Mouse (Mus musculus): ENCODE measurements around the gene Srgap3.

Gene Srgap3

DNA sequence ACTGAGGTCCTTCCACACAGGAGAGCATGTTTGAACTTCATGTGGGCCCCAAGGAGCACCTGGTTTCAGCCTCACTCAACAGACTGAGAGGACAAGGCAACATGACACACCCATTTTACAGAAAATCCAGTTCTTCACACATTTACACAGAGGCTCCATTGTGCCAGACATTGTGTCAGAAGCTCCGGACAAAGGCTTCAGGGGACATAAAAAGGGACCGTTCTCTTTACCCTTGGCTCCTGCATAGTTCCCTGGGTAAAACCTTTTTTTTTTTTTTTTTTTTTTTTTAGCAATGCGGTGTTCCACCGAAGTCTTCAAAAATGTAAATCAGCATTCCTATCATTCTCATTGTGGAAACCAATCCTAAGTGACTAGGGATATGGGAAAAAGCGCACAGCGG, 131.5 kb downstream of the Srgap3 start:
- no peak for DNase-seq (ENCODE audit: low spot score in 2 of 2)

DNA sequence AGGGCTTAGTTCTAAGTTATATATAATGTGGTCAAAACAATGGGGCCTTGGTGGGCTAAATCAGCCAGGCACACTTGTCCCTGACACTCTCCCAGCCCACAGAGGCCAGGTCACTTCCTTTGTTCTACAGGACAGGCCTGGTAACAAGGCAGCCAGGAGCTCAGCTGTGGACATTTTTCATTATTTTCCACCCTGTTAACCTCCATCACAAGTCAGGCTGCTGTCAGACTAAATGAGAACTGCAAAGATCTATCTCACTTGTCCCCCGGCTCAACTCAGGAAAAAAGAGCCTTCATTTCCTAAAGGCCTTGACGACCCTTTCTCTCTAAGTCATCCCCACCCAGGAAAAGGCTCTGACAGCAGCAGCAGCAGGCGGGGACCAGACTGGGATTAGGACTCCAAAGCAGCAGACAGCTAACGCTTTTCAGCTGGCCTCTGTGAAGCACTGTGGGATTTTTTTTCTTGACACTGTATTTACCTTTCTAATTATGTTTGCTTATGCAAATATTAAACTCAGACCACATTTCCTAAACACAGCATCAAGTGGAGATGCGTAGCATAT, 132.5 kb downstream of the Srgap3 start:
- DNase-seq (ENCODE audit: low spot score in 2 of 2), result no peak

DNA sequence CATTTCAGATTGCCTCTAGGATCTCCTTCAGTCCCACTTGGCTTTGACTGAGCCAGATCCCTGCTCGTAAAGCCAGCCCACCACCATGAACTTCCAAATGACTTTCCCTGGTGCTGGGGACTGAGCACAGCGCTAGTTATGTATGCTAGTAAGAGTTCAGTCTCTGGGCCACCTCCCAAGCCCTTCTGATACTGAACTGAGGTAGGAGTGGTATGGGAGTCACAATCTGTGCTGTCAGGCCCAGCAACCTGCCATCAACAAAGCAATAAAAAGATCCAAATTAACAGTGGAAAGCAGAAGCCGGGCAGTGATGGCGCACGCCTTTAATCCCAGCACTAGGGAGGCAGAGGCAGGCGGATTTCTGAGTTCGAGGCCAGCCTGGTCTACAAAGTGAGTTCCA, 134.2 kb downstream of the Srgap3 start:
- DNase-seq (ENCODE audit: low spot score in 2 of 2), result peak in 1 of 2 experiments; percentile 15

DNA sequence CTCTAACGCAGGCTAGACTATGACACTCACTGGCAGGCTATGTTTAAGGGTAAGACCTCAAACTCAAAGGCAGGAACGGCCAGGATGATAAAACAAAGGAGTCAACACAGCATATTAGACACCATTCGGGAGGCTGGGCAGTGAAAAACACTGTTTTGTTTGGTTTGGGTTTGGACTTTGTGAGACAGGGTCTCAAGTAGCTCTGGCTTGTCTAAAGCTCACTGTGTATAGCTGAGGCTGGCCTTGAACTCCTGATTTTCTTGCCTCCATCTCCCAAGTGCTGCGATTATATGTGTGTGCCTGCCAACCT, 136.6 kb downstream of the Srgap3 start:
- DNase-seq (ENCODE audit: low spot score in 2 of 2), result no peak

DNA sequence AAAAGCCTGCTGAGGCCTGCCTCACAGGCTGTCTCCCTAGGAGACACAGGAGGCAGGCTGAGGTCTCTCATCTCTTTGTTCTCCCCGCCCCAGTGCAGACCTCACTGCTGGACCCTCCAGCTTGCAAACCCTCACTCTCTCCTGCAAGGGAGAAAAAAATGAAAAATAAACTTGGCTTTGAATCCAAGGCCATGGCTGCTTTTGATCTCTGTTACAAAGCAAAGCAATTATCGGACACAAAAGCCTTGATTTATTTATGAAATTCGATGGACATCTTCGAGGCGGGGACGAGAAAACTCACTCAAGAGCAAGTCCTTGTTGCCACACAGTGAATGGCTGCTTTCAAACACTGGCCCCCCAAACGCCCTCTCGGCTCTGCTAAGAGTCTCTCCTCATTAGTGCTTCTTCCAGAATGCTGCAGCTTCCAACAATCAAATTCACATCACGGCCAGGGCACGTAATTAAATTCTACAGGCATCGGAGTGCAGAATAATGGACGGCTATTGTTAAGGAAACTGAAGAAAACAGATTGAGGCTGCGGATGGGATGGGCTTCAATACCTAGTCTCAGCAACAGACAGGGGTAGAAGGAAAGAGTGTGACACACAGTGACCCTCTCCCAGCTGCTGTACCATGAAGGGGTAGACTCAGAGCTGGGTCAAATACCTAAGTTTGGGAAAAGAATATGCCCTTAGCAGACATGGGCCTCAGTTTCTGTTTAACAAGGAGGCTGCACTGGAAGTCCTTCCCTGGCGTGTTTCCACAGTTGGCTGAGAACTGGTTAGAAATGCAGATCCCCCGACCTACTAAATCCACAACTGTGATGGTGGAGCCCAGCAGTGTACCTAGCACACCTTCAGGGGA, 137.2 kb downstream of the Srgap3 start:
- DNase-seq (ENCODE audit: low spot score in 2 of 2), result peak; percentile 72 to 85

DNA sequence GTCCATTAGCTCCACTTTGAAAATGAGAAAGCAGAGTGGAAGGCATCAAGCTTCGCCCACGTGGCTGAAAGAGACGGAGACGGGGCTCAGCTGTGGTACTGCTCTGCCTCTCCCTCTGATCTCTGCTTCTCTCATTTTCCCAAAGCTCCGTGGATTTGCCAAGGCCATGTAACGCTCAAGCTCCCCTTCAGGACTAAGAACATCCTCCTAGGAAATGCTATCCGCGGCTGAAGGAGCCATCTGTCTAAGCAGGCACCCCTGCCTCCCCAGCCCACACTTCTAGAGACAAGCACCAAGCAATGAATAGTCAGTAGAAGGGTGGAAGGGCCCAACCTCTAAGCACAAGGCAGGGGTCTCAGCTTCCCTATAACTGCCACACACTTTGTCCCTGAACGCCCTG, 138.3 kb downstream of the Srgap3 start:
- no peak for DNase-seq (ENCODE audit: low spot score in 2 of 2)

DNA sequence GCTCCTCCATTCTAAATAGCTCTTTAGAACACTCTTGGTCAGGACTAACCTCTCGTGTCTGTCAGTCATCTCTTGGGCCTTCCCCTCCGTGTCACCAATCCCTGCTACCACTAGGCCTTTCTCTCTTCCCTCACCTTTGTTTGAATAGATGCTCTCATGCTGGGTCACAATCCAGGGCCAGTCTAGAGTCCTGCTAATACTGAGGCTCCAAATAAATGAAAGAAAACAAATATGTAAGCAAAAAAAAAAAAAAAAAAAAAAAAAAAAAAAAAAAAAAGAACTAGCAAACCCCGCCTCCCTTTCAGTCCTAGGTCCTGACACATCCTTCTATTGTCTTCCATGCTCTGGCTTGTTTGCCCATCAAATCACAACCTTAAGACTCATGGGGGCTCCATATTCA, 145.1 kb downstream of the Srgap3 start:
- DNase-seq (ENCODE audit: low spot score in 2 of 2), result no peak

DNA sequence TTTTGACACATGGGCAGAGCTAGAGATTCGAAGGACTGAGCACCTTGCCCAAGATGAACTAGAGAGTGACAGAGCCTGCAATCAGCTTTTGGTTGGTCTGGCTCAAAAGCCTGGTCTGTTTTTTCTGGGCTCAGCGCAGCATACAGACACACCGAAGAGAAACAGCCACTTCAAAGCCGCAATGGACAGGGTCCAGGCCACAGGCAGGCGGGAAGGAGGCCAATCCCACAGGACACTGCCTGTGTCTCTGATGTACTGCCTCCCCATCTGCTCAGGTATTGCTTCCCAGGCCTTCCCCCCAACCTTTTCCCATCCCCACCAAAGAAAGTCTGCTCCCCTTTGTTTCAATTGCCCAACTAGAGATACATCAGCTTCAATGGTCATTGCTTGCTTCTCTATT, 148.7 kb downstream of the Srgap3 start:
- DNase-seq (ENCODE audit: low spot score in 2 of 2), result no peak

DNA sequence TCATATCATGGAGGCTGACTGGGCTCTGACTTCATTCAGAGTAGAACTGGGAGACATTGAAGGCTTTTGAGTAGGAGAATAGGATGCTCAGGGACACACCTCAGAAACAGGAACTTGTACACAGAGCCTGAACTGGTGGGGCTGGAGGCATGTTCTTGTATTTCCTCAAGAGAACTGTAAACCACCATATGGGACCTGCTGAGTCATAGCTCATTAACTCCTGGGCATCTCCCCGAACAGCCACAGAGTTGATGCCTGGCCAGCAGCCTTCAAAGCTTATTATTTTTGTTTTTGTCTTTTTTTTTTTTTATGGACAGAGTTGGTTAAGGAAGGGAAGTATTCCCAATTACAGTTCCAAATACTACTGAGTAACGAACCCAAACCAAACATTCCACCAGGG, 150.5 kb downstream of the Srgap3 start:
- DNase-seq (ENCODE audit: low spot score in 2 of 2), result no peak

DNA sequence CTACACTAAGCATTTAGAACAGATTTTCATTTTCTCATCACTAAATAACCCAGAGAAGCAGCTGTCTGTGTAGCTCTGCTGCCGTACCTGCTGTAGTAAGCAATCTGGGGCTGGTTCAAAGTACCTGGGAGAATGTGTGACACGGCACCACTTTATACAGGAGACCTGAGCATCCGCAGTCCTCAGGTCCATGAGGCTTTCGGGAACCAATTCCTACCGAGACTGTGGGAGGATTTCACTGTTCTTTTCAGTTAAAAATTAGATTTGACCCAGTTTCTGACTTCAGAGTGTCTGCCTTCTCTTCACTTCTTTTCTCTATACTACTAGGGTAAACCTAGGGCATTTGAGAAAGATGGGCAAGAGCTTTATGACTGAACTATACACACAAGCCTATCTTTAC, 153.2 kb downstream of the Srgap3 start:
- no peak for DNase-seq (ENCODE audit: low spot score in 2 of 2)

DNA sequence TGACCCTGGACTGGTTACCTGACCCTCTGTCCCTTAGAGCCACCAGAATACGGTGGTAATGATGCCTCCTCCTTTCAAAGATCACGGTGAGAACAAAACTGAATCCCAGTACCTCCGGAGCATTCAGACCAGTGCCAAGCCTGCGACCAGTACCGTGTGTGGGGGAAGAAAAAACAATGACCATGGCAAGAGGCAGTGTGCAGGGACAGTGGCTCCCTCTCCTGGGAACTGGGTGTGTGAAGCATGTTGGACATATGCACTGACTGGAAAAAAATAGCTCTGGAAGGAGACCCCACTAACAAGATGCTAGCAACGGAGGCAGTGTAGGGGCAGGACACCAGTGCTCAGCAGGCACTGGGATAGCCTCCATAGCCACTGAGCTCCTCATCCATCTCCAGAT, 157.2 kb downstream of the Srgap3 start:
- DNase-seq (ENCODE audit: low spot score in 2 of 2), result no peak

DNA sequence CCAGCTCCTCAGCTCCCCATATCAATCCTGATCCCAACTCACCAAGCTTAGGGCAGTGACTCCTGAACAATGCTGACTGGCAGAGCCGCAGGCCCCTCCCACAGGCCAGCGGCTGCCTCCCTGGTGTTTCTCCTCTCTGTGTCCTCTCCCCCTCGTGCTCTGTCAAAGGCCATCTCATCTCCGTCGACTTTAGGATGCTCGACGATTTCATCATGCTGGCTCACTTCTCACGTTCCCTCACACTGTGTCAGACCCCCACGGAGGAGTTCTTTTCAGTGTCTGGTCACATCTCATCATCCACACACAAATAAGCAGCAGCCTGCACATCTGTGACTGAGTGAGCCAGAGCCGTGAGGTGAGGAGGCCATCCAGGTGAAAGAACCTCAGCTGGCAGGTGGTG, 158.4 kb downstream of the Srgap3 start:
- DNase-seq (ENCODE audit: low spot score in 2 of 2), result no peak

DNA sequence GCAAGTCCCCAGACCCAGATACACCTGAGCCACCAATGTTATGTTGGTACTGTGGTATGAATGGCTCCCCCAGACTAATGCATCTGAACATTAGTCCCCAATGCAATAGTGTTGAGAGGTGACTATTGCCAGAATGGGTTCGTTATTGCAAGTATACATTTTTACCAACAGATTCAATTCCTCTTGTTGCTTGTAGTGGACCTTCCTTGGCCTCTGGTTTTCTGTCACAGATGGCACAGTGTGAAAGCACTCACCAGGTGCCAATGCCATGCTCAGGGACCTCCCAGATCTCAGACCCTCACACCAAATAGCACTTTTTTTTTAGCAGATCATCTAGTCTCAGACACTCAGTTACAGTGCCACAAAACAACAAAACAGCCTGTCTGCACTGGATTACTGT, 158.9 kb downstream of the Srgap3 start:
- no peak for DNase-seq (ENCODE audit: low spot score in 2 of 2)

DNA sequence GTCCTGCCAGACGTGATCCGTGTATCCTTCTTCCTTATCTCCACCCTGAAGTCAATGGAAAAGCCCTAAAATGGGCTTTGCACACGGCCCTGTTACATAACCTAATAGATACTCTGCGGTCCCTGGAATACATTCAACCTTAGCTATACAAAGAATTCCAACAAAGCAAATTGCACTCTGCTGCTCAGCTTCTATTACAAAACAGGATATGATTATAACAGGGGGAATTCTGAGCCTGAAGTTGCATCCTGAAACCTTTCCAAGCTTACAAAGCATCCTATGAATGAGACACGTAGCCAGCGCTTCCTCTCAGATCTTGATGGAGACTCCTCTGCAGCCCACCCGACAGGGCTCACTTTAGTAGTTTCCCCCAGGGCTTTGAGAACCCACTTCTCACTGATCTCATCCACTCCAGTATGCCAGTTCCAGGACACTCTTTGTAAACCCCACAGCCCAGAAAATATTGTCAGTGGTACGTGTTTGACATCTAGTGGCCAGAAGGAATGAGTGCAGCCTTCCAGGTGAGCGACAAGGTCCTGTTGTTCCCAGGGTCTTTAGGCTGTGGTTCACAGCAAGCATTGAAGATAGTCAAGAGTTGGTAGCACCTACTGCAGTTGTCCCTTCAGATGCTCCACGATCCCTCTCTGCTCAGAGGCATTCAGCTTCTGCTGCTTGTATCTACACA, 165.5 kb downstream of the Srgap3 start:
- no peak for DNase-seq (ENCODE audit: low spot score in 2 of 2)

DNA sequence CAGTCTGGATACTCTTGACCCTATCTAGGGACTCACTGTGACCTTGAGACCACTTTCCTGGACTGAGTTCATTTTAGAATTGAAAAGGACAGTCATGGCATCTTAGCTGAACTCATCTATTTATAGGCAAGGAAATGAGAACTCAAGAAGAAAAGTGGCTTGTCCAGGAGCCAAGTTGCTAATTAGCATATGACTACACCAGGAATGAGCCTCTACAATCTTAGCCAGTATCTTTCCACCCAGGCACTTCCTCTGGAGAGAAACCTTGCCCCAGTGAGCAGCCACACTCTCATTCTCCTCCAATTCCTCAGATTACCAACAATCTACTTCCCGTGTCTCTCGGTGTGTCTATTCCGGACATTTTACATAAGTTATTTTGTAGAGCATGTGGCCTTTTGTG, 168.9 kb downstream of the Srgap3 start:
- DNase-seq (ENCODE audit: low spot score in 2 of 2), result no peak

DNA sequence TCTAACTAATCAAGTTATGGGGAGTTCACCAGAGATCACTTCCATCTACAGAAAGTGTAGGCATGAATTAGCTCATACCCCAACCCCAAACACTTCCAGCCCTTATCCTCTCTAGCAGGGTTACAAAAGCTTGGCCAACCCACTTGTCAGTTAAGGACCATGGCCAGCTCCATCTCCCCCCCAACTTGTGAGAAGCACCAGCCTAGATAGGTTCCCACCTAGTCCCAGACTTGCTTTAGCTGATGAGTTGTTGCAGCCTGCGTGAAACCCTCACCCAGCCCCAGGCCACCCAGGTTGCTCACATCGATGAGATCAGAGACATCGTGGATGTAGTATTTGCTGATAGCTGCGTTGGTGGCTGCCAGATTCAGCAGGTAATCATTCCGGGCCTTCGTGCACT, 170.3 kb downstream of the Srgap3 start:
- DNase-seq (ENCODE audit: low spot score in 2 of 2), result no peak

DNA sequence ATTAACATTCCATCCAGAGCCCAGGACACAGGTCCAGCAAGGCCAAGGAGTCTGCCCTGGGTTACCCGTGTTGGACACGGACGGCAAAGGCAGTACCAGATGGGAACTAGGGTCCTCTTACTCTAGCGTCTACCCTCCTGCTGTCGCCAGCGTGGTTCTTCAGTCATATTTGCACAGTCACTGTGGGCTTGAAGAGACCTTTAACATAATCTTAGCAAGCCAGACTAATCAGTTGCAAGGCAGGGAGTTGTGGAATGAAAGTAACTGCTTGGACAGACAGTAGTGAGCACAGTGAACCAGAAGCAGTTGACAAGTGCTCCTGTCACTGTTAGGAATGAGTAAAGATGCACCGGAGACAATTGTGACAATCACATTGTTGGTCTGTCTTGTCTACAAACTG, 173.3 kb downstream of the Srgap3 start:
- no peak for DNase-seq (ENCODE audit: low spot score in 2 of 2)

DNA sequence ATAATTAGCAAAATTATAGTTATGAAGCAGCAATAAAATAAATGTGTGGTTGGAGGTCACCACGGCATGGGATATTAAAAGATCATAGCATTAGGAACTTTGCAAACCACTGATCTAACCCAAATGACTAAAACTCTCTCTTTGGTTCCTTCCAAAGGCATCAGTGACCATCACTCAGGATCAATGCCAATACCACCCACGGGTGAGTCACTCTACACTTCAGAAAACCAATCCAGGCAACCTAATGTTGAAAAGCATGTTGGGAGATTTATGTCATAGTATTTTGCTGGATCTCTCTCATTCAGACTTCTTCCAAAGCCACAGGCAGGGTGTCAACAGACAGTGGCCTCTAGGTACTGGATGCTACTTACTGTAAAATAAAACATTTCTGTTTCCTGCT, 176.1 kb downstream of the Srgap3 start:
- DNase-seq (ENCODE audit: low spot score in 2 of 2), result no peak

DNA sequence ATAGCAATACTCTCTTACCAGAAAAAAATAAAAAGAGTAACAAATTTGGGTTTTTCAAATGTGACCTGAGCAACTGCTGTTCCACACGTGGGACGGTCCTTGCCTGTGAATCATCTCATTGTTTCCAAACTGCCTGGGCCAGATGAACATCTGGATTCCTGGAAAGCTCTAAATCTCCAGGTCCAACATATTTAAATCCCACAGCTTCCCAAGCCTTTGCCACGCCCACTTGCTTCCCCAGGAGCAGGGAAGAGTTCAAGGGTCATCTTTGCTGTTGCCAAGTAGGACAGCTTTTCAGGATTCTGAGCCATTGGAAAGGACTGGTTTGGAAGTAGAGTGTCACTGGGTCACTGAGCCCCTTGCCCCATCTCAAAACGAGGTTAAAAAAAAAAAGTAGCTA, 188.5 kb downstream of the Srgap3 start:
- DNase-seq (ENCODE audit: low spot score in 2 of 2), result no peak

DNA sequence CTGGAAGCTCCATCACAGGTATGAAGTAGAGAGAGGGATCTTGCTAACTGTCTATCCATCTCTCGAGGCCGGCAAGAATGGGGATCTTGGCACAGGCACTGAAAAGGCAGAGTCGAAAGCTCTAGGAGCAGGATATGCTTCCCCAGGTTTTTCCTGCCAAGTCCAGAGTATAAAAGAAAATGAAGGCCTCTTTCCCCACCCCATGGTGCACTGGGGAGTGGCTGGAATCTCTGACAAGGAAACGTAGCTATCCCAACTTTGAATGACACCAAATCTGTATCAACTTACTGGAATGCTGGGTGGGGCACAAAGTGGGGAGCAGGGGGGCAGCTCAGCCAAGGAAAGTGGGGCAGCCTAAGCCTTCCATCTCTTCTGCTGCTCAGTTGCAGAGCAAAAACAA, 190.2 kb downstream of the Srgap3 start:
- no peak for DNase-seq (ENCODE audit: low spot score in 2 of 2)

DNA sequence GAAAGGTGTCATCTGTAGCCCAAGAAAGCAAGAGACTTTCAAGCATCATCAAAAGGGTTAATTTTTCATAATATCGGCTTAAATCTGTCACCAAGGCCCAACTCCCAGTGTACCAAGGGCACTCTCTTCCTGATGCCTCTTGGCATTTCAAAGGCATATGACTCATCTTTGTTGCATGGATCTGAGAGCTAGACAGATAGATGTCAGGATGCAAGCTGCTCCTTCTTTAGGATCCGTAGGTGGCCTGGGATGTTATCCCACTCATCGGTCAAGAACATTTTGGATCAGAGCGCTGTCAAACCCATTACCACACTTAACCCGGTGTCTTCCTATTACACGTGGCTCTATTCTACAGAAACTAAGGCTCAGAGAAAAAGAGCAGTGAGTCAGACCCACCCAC, 192.1 kb downstream of the Srgap3 start:
- DNase-seq (ENCODE audit: low spot score in 2 of 2), result no peak

DNA sequence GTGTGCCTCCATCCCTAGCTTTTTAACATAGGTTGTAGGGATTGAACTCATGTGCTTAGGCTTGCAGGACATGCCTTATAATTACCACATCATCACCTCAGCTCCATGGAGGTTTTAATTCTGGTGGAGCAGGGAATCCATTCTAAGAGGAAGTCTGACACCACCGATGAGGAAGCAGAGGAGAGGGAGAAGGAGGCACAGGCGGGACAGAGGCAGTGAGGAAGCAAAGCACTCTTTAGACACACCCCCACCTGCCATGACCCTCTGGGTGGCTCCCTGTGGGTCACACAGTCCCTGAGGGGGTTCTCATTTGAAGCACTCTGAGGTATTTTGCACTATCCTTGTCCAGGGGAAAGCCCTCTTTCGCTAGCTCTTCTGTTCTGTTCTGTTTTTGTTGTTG, 194.5 kb downstream of the Srgap3 start:
- DNase-seq (ENCODE audit: low spot score in 2 of 2), result no peak

DNA sequence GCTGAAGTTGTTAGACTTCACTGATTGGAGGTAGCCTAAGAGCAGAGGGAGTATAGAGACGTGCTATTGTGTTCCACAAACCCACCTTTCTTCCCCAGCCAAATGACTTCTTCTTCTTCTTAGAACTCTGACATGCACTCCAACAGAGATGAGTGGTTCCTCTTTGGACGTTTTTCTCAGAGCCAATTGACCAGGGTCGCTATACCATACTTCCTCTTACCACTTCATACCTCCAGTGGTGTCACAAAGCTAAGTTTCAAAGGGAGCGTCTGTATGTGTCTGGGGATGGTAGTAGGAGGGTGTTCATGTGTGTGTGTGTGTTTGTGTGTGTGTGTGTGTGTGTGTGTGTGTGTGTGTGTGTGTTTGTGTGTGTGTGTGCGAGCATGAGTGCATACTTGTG, 195.1 kb downstream of the Srgap3 start:
- no peak for DNase-seq (ENCODE audit: low spot score in 2 of 2)

Data from right cerebral cortex, postnatal 10 days (tissue).